In the genomic region with DNA sequence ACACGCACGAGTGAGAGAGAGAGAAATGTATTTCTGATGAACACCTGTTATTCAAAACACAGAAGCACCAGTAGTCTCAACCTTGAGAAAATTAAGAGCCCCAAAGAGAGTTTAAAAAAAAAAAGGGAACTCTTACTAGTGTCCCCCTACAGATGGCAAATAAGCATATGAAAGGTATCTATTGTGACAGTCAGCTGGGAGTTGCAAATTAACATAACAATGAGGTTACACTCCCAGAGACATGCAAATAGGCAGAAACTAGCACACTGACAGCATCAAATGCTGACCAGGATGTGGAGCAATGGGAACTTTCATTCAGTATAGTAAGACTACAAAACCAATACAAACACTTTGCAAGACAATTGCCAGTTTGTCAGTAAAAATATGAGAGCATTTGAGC, we compare ENCODE assay signal across 18 mouse cellular contexts.
DNase-seq lines count a peak whose midpoint lies in the region; ATAC-seq and TF ChIP-seq lines count a peak whose summit lies in the region.
"Had no signal": no experiment of that assay in that cellular context is flagged by ENCODE, and none has a peak within 500 bp of the region (broad histone marks: within the 10 kb centered on the region; RNA-seq: fewer than 3 reads in every experiment).

No protein-coding gene starts in this region.

- TF ChIP-seq CTCF in forebrain, postnatal 0 days (IDR thresholded peaks at IDR 0.05; ENCODE audit: low read depth): no peak
- no peak for TF ChIP-seq CTCF in kidney, adult 2 months (conservative IDR thresholded peaks at IDR 0.05; ENCODE audit: insufficient read depth, insufficient read length, low read depth, low read length)

- no peak for TF ChIP-seq POLR2A in kidney, adult 2 months (IDR thresholded peaks at IDR 0.05; ENCODE audit: low read depth, low read length)

- peak; percentile 69; the same call in 1 of the 2 replicates for ATAC-seq in forebrain, embryonic 12.5 days (ENCODE audit: low FRiP score)
- ATAC-seq in forebrain, postnatal 0 days: no peak
- peak; percentile 64; the same call in 1 of the 2 replicates for ATAC-seq in forebrain, embryonic 15.5 days (replicated peaks)
- ATAC-seq: lung, postnatal 0 days had no signal

- 21% methylated on average over 2 of the region's 2 CpGs for WGBS in forebrain, embryonic 12.5 days
- 33% methylated on average over 2 of the region's 2 CpGs for WGBS in forebrain, postnatal 0 days
- 15% methylated on average over 2 of the region's 2 CpGs for WGBS in forebrain, embryonic 15.5 days
- WGBS in kidney, adult 2 months: 78% methylated on average over 2 of the region's 2 CpGs

- no peaks in the 10 kb centered on the region for H3K4me1 ChIP-seq in forebrain, embryonic 12.5 days
- H3K4me1 ChIP-seq in forebrain, postnatal 0 days (ENCODE audit: insufficient read depth): no peaks in the 10 kb centered on the region
- no peaks in the 10 kb centered on the region for H3K4me1 ChIP-seq in forebrain, embryonic 15.5 days
- H3K4me1 ChIP-seq in kidney, adult 2 months (ENCODE audit: control insufficient read depth, insufficient read depth, low read length): no peaks in the 10 kb centered on the region
- H3K4me1 ChIP-seq: limb, embryonic 12.5 days; liver, embryonic 13.5 days; megakaryocyte, embryonic 14.5 days had no signal

- H3K27ac ChIP-seq in forebrain, embryonic 12.5 days: no peak overlapping the region
- no peak overlapping the region for H3K27ac ChIP-seq in forebrain, postnatal 0 days (ENCODE audit: low read depth, low read length)
- no peak overlapping the region for H3K27ac ChIP-seq in forebrain, embryonic 15.5 days (replicated peaks)
- H3K27ac ChIP-seq in kidney, adult 2 months (ENCODE audit: insufficient read depth, low read depth, low read length): no peak overlapping the region
- H3K27ac ChIP-seq: limb, embryonic 12.5 days; liver, embryonic 13.5 days had no signal

- no peaks in the 10 kb centered on the region for H3K9me3 ChIP-seq in forebrain, embryonic 12.5 days
- 0 out of 2 replicates have a peak, but pooled peaks cover 4% of the 10 kb centered on the region for H3K9me3 ChIP-seq in forebrain, postnatal 0 days (ENCODE audit: low read length)
- H3K9me3 ChIP-seq in forebrain, embryonic 15.5 days: no peaks in the 10 kb centered on the region
- H3K9me3 ChIP-seq: limb, embryonic 12.5 days; liver, embryonic 13.5 days; megakaryocyte, embryonic 14.5 days had no signal

- H3K4me3 ChIP-seq in forebrain, embryonic 12.5 days (replicated peaks): no peak overlapping the region
- H3K4me3 ChIP-seq in forebrain, postnatal 0 days (ENCODE audit: low read depth, low read length): no peak overlapping the region
- H3K4me3 ChIP-seq in forebrain, embryonic 15.5 days: no peak overlapping the region
- H3K4me3 ChIP-seq in kidney, adult 2 months (ENCODE audit: insufficient read depth, low read depth, low read length): no peak overlapping the region
- H3K4me3 ChIP-seq: erythroblast, embryonic 14.5 days; limb, embryonic 12.5 days; liver, embryonic 13.5 days; megakaryocyte, embryonic 14.5 days had no signal

- no peak overlapping the region for H3K4me2 ChIP-seq in forebrain, embryonic 12.5 days
- H3K4me2 ChIP-seq in forebrain, postnatal 0 days (ENCODE audit: low read depth): no peak overlapping the region
- no peak overlapping the region for H3K4me2 ChIP-seq in forebrain, embryonic 15.5 days (replicated peaks)
- H3K4me2 ChIP-seq: limb, embryonic 12.5 days; liver, embryonic 13.5 days had no signal

- DNase-seq in forebrain, postnatal 0 days: no peak
- DNase-seq in 416B (ENCODE audit: low read depth) (peak; percentile 9), R1 (ENCODE audit: low read depth, low spot score) (peak; percentile 92)
- DNase-seq in kidney, adult 2 months: no peak
- DNase-seq in cerebellum, adult 9-10 months: no peak
- DNase-seq in spleen, postnatal 10 days (ENCODE audit: low spot score in 2 of 2): no peak
- DNase-seq: adrenal gland, adult 2 months; B cell, adult 2 months; cerebellum, postnatal 14 days; liver, embryonic 13.5 days; right cerebral cortex, postnatal 25 days; thymus, postnatal 14 days had no signal

- no peak overlapping the region for H3K9ac ChIP-seq in forebrain, embryonic 12.5 days
- H3K9ac ChIP-seq in forebrain, postnatal 0 days: no peak overlapping the region
- H3K9ac ChIP-seq in forebrain, embryonic 15.5 days (replicated peaks): no peak overlapping the region
- H3K9ac ChIP-seq: limb, embryonic 12.5 days; liver, embryonic 13.5 days had no signal

- H3K27me3 ChIP-seq in forebrain, embryonic 12.5 days: no peaks in the 10 kb centered on the region
- H3K27me3 ChIP-seq in forebrain, postnatal 0 days (ENCODE audit: insufficient read depth, low read length): no peaks in the 10 kb centered on the region
- H3K27me3 ChIP-seq in forebrain, embryonic 15.5 days: no peaks in the 10 kb centered on the region
- no peaks in the 10 kb centered on the region for H3K27me3 ChIP-seq in kidney, adult 2 months (replicated peaks; ENCODE audit: control insufficient read depth, insufficient read depth, low read length)
- H3K27me3 ChIP-seq: limb, embryonic 12.5 days; liver, embryonic 13.5 days; megakaryocyte, embryonic 14.5 days had no signal

- H3K36me3 ChIP-seq in forebrain, embryonic 12.5 days (replicated peaks): no peaks in the 10 kb centered on the region
- no peaks in the 10 kb centered on the region for H3K36me3 ChIP-seq in forebrain, postnatal 0 days (ENCODE audit: insufficient read depth)
- H3K36me3 ChIP-seq in forebrain, embryonic 15.5 days: no peaks in the 10 kb centered on the region
- no peaks in the 10 kb centered on the region for H3K36me3 ChIP-seq in kidney, adult 2 months (ENCODE audit: control insufficient read depth, insufficient read depth, low read length)
- H3K36me3 ChIP-seq: limb, embryonic 12.5 days; liver, embryonic 13.5 days had no signal

Comparison
In these comparisons a context has a peak if more than half of its experiments do, and no peak if none do; other contexts are left out.
1. DNase-seq: peak in 416B (single experiment) and R1 (single experiment); none in forebrain, postnatal 0 days (single experiment), kidney, adult 2 months (single experiment), cerebellum, adult 9-10 months (single experiment) and spleen, postnatal 10 days (0 of 2).